Mouse (Mus musculus) E14TG2a.4 (cell line): Measurements from ENCODE around the gene Fabp2.

ENCODE experiments used
- CTCF ChIP-seq: conservative IDR thresholded peaks from 2 replicates; pipeline ENCODE4 v1.5.1; 2014; ENCODE audit warnings: low read length
- NANOG ChIP-seq: IDR thresholded peaks from 2 replicates; pipeline ENCODE4 v1.6.1; 2014; ENCODE audit warnings: borderline replicate concordance, low read length, mixed read lengths

- TF ChIP-seq CTCF (no peak), NANOG (no peak)
These were observed 7.2 kb upstream of the Fabp2 start for GRCm38 (mm10) chr3:122887505-122888301.
